Mouse (Mus musculus): ENCODE measurements around the gene Gas7.

Gene Gas7

GRCm38 (mm10) chr11:67723231-67724013 lies 268.2 kb downstream of the Gas7 start:
- no peak for DNase-seq

- DNase-seq: no peak
Observed at GRCm38 (mm10) chr11:67727095-67727494, 271.9 kb downstream of the Gas7 start.

- DNase-seq: no peak
Observed at GRCm38 (mm10) chr11:67728726-67729125, 273.5 kb downstream of the Gas7 start.

GRCm38 (mm10) chr11:67731056-67731455 lies 275.8 kb downstream of the Gas7 start:
- DNase-seq: no peak

GRCm38 (mm10) chr11:67733726-67734125 lies 278.5 kb downstream of the Gas7 start:
- DNase-seq: no peak

- no peak for DNase-seq
Observed at GRCm38 (mm10) chr11:67734597-67734996, 279.4 kb downstream of the Gas7 start.

- DNase-seq: no peak
Observed at GRCm38 (mm10) chr11:67738345-67738744, 283.1 kb downstream of the Gas7 start.

Data from kidney, postnatal 36 days (tissue).